Mouse (Mus musculus): ENCODE results near the gene Pate4. TPM values are rescaled to one million over a fixed set of nuclear protein-coding genes. Genes with fewer than 3 reads are reported as not detected.

Pate4 gene
- polyA plus RNA-seq, 1 experiment from 2014 or later, result not detected

- H3K36me3 ChIP-seq (ENCODE audit: insufficient read depth, low read length), result no peaks in the 10 kb centered on the region
- no peak overlapping the region for H3K9ac ChIP-seq (ENCODE audit: low read depth, low read length)
- H3K4me2 ChIP-seq (ENCODE audit: low read length), result no peak overlapping the region
- DNase-seq (ENCODE audit: low spot score) (peak; percentile 76), ATAC-seq (replicated peaks; ENCODE audit: low FRiP score, low read depth) (peak; percentile 61; the same call in 1 of the 2 replicates)
- H3K4me3 ChIP-seq (replicated peaks; ENCODE audit: low read depth, low read length), result no peak overlapping the region
- 4% methylated on average over 2 of the region's 2 CpGs for WGBS
- no peaks in the 10 kb centered on the region for H3K9me3 ChIP-seq (replicated peaks; ENCODE audit: low read length)
- H3K4me1 ChIP-seq (replicated peaks; ENCODE audit: insufficient read depth, low read length), result no peaks in the 10 kb centered on the region
- no peak overlapping the region for H3K27ac ChIP-seq
- H3K27me3 ChIP-seq (ENCODE audit: insufficient read depth, low read length), result no peaks in the 10 kb centered on the region
- peak; percentile 81 for TF ChIP-seq CTCF (IDR thresholded peaks at IDR 0.05; ENCODE audit: low read depth)
Measured at GRCm38 (mm10) chr9:35592903-35593302, 18.8 kb downstream of the Pate4 start.

- H3K4me3 ChIP-seq (replicated peaks; ENCODE audit: low read depth, low read length), result no peak overlapping the region
- DNase-seq (ENCODE audit: low spot score) (no peak), ATAC-seq (replicated peaks; ENCODE audit: low FRiP score, low read depth) (no peak)
- H3K9ac ChIP-seq (ENCODE audit: low read depth, low read length), result no peak overlapping the region
- no peak for TF ChIP-seq CTCF (IDR thresholded peaks at IDR 0.05; ENCODE audit: low read depth)
- H3K27ac ChIP-seq, result no peak overlapping the region
- no peak overlapping the region for H3K4me2 ChIP-seq (ENCODE audit: low read length)
- WGBS, result 78% methylated on average over 1 of the region's 1 CpGs
- H3K4me1 ChIP-seq (replicated peaks; ENCODE audit: insufficient read depth, low read length), result no peaks in the 10 kb centered on the region
- H3K9me3 ChIP-seq (replicated peaks; ENCODE audit: low read length), result no peaks in the 10 kb centered on the region
- no peaks in the 10 kb centered on the region for H3K27me3 ChIP-seq (ENCODE audit: insufficient read depth, low read length)
- H3K36me3 ChIP-seq (ENCODE audit: insufficient read depth, low read length), result no peaks in the 10 kb centered on the region
Measured at GRCm38 (mm10) chr9:35587674-35588073, 24.1 kb downstream of the Pate4 start.

- 0 out of 2 replicates have a peak overlapping the region, but pooled peaks have one; percentile 9 for H3K4me3 ChIP-seq (replicated peaks; ENCODE audit: low read depth, low read length)
- 3% methylated on average over 32 of the region's 32 CpGs for WGBS
- ATAC-seq (replicated peaks; ENCODE audit: low FRiP score, low read depth) (no peak), DNase-seq (ENCODE audit: low spot score) (no peak)
- H3K27me3 ChIP-seq (ENCODE audit: insufficient read depth, low read length), result no peaks in the 10 kb centered on the region
- H3K4me2 ChIP-seq (ENCODE audit: low read length), result peak overlapping the region; percentile 46
- no peaks in the 10 kb centered on the region for H3K9me3 ChIP-seq (replicated peaks; ENCODE audit: low read length)
- no peak for TF ChIP-seq CTCF (IDR thresholded peaks at IDR 0.05; ENCODE audit: low read depth)
- H3K27ac ChIP-seq, result no peak overlapping the region
- 0 out of 2 replicates have a peak overlapping the region, but pooled peaks have one; percentile 31 for H3K9ac ChIP-seq (ENCODE audit: low read depth, low read length)
- H3K4me1 ChIP-seq (replicated peaks; ENCODE audit: insufficient read depth, low read length), result no peaks in the 10 kb centered on the region
- H3K36me3 ChIP-seq (ENCODE audit: insufficient read depth, low read length), result no peaks in the 10 kb centered on the region
Measured at GRCm38 (mm10) chr9:35574416-35574815, 37.3 kb downstream of the Pate4 start.

GRCm38 (mm10) chr9:35570663-35571062 lies 41.1 kb downstream of the Pate4 start:
- Histone ChIP-seq H3K9ac (ENCODE audit: low read depth, low read length) (no peak overlapping the region; the same call in 1 of the 2 replicates), H3K4me3 (replicated peaks; ENCODE audit: low read depth, low read length) (peak overlapping the region; percentile 60), H3K27me3 (ENCODE audit: insufficient read depth, low read length) (no peaks in the 10 kb centered on the region), H3K4me1 (replicated peaks; ENCODE audit: insufficient read depth, low read length) (no peaks in the 10 kb centered on the region), H3K4me2 (ENCODE audit: low read length) (peak overlapping the region; percentile 55), H3K27ac (no peak overlapping the region), H3K9me3 (replicated peaks; ENCODE audit: low read length) (no peaks in the 10 kb centered on the region), H3K36me3 (ENCODE audit: insufficient read depth, low read length) (0 out of 2 replicates have a peak, but pooled peaks cover 3% of the 10 kb centered on the region)
- 9% methylated on average over 5 of the region's 5 CpGs for whole genome bisulfite sequencing
- no peak for DNase-seq (ENCODE audit: low spot score)
- TF ChIP-seq CTCF (IDR thresholded peaks at IDR 0.05; ENCODE audit: low read depth), result no peak
- ATAC-seq (replicated peaks; ENCODE audit: low FRiP score, low read depth), result no peak

GRCm38 (mm10) chr9:35569571-35570534 lies 41.9 kb downstream of the Pate4 start, which contains the start of the genes Pate2 and Hyls1:
Gene Pate2 (plus strand): TSS chr9:35570284.
Gene Hyls1 (minus strand): TSS chr9:35570398.
- ATAC-seq (replicated peaks; ENCODE audit: low FRiP score, low read depth) (peak; percentile 98), DNase-seq (ENCODE audit: low spot score) (peak; percentile 99)
- Histone ChIP-seq H3K36me3 (ENCODE audit: insufficient read depth, low read length) (peaks cover 11% of the 10 kb centered on the region; the same call in 1 of the 2 replicates), H3K9me3 (replicated peaks; ENCODE audit: low read length) (no peaks in the 10 kb centered on the region), H3K27ac (peak within 1 kb of the TSS; percentile 81), H3K27me3 (ENCODE audit: insufficient read depth, low read length) (no peaks in the 10 kb centered on the region), H3K4me3 (replicated peaks; ENCODE audit: low read depth, low read length) (peak within 1 kb of the TSS; percentile 60), H3K4me2 (ENCODE audit: low read length) (peak within 1 kb of the TSS; percentile 55), H3K9ac (ENCODE audit: low read depth, low read length) (peak within 1 kb of the TSS; percentile 65), H3K4me1 (replicated peaks; ENCODE audit: insufficient read depth, low read length) (no peaks in the 10 kb centered on the region)
- peak; percentile 49 for TF ChIP-seq CTCF (IDR thresholded peaks at IDR 0.05; ENCODE audit: low read depth)
- WGBS, result under 1% methylated on average over 85 of the region's 86 CpGs

- no peak for DNase-seq (ENCODE audit: low spot score)
- no peak for ATAC-seq (replicated peaks; ENCODE audit: low FRiP score, low read depth)
- no peak for TF ChIP-seq CTCF (IDR thresholded peaks at IDR 0.05; ENCODE audit: low read depth)
- Histone ChIP-seq H3K27me3 (ENCODE audit: insufficient read depth, low read length) (no peaks in the 10 kb centered on the region), H3K27ac (no peak overlapping the region), H3K9me3 (replicated peaks; ENCODE audit: low read length) (no peaks in the 10 kb centered on the region), H3K36me3 (ENCODE audit: insufficient read depth, low read length) (peaks cover 14% of the 10 kb centered on the region; the same call in 1 of the 2 replicates), H3K4me2 (ENCODE audit: low read length) (no peak overlapping the region), H3K9ac (ENCODE audit: low read depth, low read length) (no peak overlapping the region), H3K4me3 (replicated peaks; ENCODE audit: low read depth, low read length) (no peak overlapping the region), H3K4me1 (replicated peaks; ENCODE audit: insufficient read depth, low read length) (no peaks in the 10 kb centered on the region)
- 75% methylated on average over 3 of the region's 3 CpGs for WGBS
Measured at GRCm38 (mm10) chr9:35567995-35568394, 43.7 kb downstream of the Pate4 start.
